Mouse (Mus musculus): ENCODE measurements around the gene Gm49353. TPM values are rescaled to one million over a fixed set of nuclear protein-coding genes. Genes with fewer than 3 reads are reported as not detected.

The Gm49353 gene
- total RNA-seq, 1 experiment from 2014 or later = not detected

Other genes with a start within 250 kb of the Gm49353 start
- gene 2310057J18Rik, start 212.7 kb upstream of the Gm49353 start, total RNA-seq (2017) = not detected in 2 replicates
- not detected in 2 replicates for gene Soga3, start 55.1 kb upstream of the Gm49353 start, total RNA-seq (2017)
- not detected in 2 replicates for gene 9330159F19Rik, start 12.7 kb downstream of the Gm49353 start, total RNA-seq (2017)
- gene Echdc1, start 114.2 kb downstream of the Gm49353 start, total RNA-seq (2017) = 38.2 and 51.8 TPM in 2 replicates
- gene Rnf146, start 163.5 kb downstream of the Gm49353 start, total RNA-seq (2017) = 45.1 and 65.0 TPM in 2 replicates

Data from common myeloid progenitor, adult 5-6 weeks (primary cell).